Mouse (Mus musculus) heart, embryonic 10.5 days (tissue): ENCODE measurements at regions not wholly inside any gene's neighbourhood (a gene's known extent, or its start where the extent isn't known, plus 50 kb on each side); places are given as distances from the start of the nearest gene placed in this dataset.
"Not testable (repeated sequence)": the region's sequence is repeated elsewhere in the genome, so short reads cannot be mapped to it uniquely, and the experiment has no call there.

ENCODE experiments used
- DNase-seq: peaks from one replicate; pipeline ENCODE4 v3.0.0-alpha.2; 2017; ENCODE audit warnings: low spot score
- H3K27ac ChIP-seq: fragments of 300-500 bp; sonication (generic); 2 replicates; pipeline ENCODE4 v1.5.1; 2016; ENCODE audit warnings: mild to moderate bottlenecking
- H3K27me3 ChIP-seq: fragments of 300-500 bp; sonication (generic); 2 replicates; pipeline ENCODE4 v1.6.1; 2016; ENCODE audit warnings: mild to moderate bottlenecking; ENCODE audit not compliant: poor library complexity, insufficient read depth, severe bottlenecking
- H3K36me3 ChIP-seq: fragments of 300-500 bp; sonication (generic); 2 replicates; pipeline ENCODE4 v1.6.1; 2016; ENCODE audit warnings: mild to moderate bottlenecking, moderate library complexity
- H3K4me1 ChIP-seq: fragments of 300-500 bp; sonication (generic); 2 replicates; pipeline ENCODE4 v1.6.1; 2016; ENCODE audit warnings: mild to moderate bottlenecking
- H3K4me3 ChIP-seq: fragments of 300-500 bp; sonication (generic); 2 replicates; pipeline ENCODE4 v1.5.1; 2016; ENCODE audit warnings: mild to moderate bottlenecking, moderate library complexity
- H3K9me3 ChIP-seq: fragments of 300-500 bp; sonication (generic); 2 replicates; pipeline ENCODE4 v1.6.1; 2016; ENCODE audit warnings: mild to moderate bottlenecking, moderate library complexity
- WGBS: fragments of 180-500 bp; shearing (Covaris S2); methylation state at CpG from one replicate; pipeline ENCODE4 v1.1.7; 2016; 5-methylcytosine and 5-hydroxymethylcytosine counted together

- 69% methylated on average over 3 of the region's 3 CpGs for WGBS
Observed at GRCm38 (mm10) chr12:36974432-36975094, 133.8 kb upstream of the Meox2 start.

GRCm38 (mm10) chr12:36977141-36977540 lies 131.2 kb upstream of the Meox2 start:
- Histone ChIP-seq H3K27me3 (no peaks in the 10 kb centered on the region), H3K4me3 (no peak overlapping the region), H3K9me3 (no peaks in the 10 kb centered on the region), H3K27ac (no peak overlapping the region), H3K4me1 (no peaks in the 10 kb centered on the region), H3K36me3 (no peaks in the 10 kb centered on the region)
- no peak for DNase-seq
- WGBS: 66% methylated on average over 3 of the region's 3 CpGs

More at GRCm38 (mm10) chr12:36974432-36975094, 133.8 kb upstream of the Meox2 start:
- Histone ChIP-seq H3K36me3 (no peaks in the 10 kb centered on the region), H3K27ac (no peak overlapping the region), H3K4me1 (no peaks in the 10 kb centered on the region), H3K9me3 (no peaks in the 10 kb centered on the region), H3K27me3 (no peaks in the 10 kb centered on the region), H3K4me3 (no peak overlapping the region)
- no peak for DNase-seq

GRCm38 (mm10) chr12:36991135-36991534 lies 117.2 kb upstream of the Meox2 start:
- Histone ChIP-seq H3K27ac (no peak overlapping the region), H3K4me3 (no peak overlapping the region), H3K9me3 (no peaks in the 10 kb centered on the region), H3K27me3 (no peaks in the 10 kb centered on the region), H3K36me3 (no peaks in the 10 kb centered on the region), H3K4me1 (no peaks in the 10 kb centered on the region)
- 80% methylated on average over 4 of the region's 4 CpGs for WGBS
- DNase-seq: no peak

GRCm38 (mm10) chr12:36991970-36992369 lies 116.4 kb upstream of the Meox2 start:
- Histone ChIP-seq H3K36me3 (no peaks in the 10 kb centered on the region), H3K4me1 (no peaks in the 10 kb centered on the region), H3K27ac (no peak overlapping the region), H3K27me3 (no peaks in the 10 kb centered on the region), H3K4me3 (no peak overlapping the region), H3K9me3 (no peaks in the 10 kb centered on the region)
- no peak for DNase-seq
- WGBS: 77% methylated on average over 4 of the region's 4 CpGs

GRCm38 (mm10) chr12:37001401-37001800 lies 106.9 kb upstream of the Meox2 start:
- no peak for DNase-seq
- no peak overlapping the region for H3K4me3 ChIP-seq

GRCm38 (mm10) chr12:37005262-37005661 lies 103.1 kb upstream of the Meox2 start:
- no peak overlapping the region for H3K27ac ChIP-seq
- no peak overlapping the region for H3K4me3 ChIP-seq
- no peaks in the 10 kb centered on the region for H3K36me3 ChIP-seq
- 73% methylated on average over 1 of the region's 1 CpGs for WGBS
- no peaks in the 10 kb centered on the region for H3K27me3 ChIP-seq
- no peaks in the 10 kb centered on the region for H3K9me3 ChIP-seq
- no peaks in the 10 kb centered on the region for H3K4me1 ChIP-seq
- DNase-seq: no peak

More at GRCm38 (mm10) chr12:37001401-37001800, 106.9 kb upstream of the Meox2 start:
- Histone ChIP-seq H3K9me3 (no peaks in the 10 kb centered on the region), H3K27me3 (no peaks in the 10 kb centered on the region), H3K36me3 (no peaks in the 10 kb centered on the region), H3K4me1 (no peaks in the 10 kb centered on the region), H3K27ac (no peak overlapping the region)
- WGBS: 59% methylated on average over 3 of the region's 3 CpGs

- no peak overlapping the region for H3K27ac ChIP-seq
- DNase-seq: no peak
- H3K4me1 ChIP-seq: no peaks in the 10 kb centered on the region
- H3K9me3 ChIP-seq: no peaks in the 10 kb centered on the region
- 83% methylated on average over 1 of the region's 1 CpGs for WGBS
- no peaks in the 10 kb centered on the region for H3K27me3 ChIP-seq
- no peak overlapping the region for H3K4me3 ChIP-seq
- H3K36me3 ChIP-seq: no peaks in the 10 kb centered on the region
Observed at GRCm38 (mm10) chr12:37010306-37010705, 98.0 kb upstream of the Meox2 start.

GRCm38 (mm10) chr12:37014401-37014800 lies 93.9 kb upstream of the Meox2 start:
- WGBS: 81% methylated on average over 4 of the region's 4 CpGs
- no peaks in the 10 kb centered on the region for H3K36me3 ChIP-seq
- DNase-seq: no peak
- no peak overlapping the region for H3K27ac ChIP-seq
- H3K9me3 ChIP-seq: no peaks in the 10 kb centered on the region
- H3K4me3 ChIP-seq: no peak overlapping the region
- H3K27me3 ChIP-seq: no peaks in the 10 kb centered on the region
- H3K4me1 ChIP-seq: no peaks in the 10 kb centered on the region

GRCm38 (mm10) chr12:37014945-37015344 lies 93.4 kb upstream of the Meox2 start:
- not testable (repeated sequence) for H3K36me3 ChIP-seq, H3K4me1 ChIP-seq, DNase-seq, H3K27me3 ChIP-seq, H3K27ac ChIP-seq, H3K9me3 ChIP-seq, H3K4me3 ChIP-seq
- 85% methylated on average over 7 of the region's 7 CpGs for WGBS

GRCm38 (mm10) chr12:37015474-37016248 lies 92.7 kb upstream of the Meox2 start:
- Histone ChIP-seq H3K9me3 (no peaks in the 10 kb centered on the region), H3K4me1 (no peaks in the 10 kb centered on the region), H3K27ac (no peak overlapping the region), H3K27me3 (no peaks in the 10 kb centered on the region), H3K36me3 (no peaks in the 10 kb centered on the region), H3K4me3 (no peak overlapping the region)
- DNase-seq: no peak
- WGBS: 67% methylated on average over 4 of the region's 4 CpGs

- 68% methylated on average over 3 of the region's 3 CpGs for WGBS
- Histone ChIP-seq H3K36me3 (no peaks in the 10 kb centered on the region), H3K27me3 (no peaks in the 10 kb centered on the region), H3K9me3 (no peaks in the 10 kb centered on the region), H3K4me1 (no peaks in the 10 kb centered on the region), H3K4me3 (no peak overlapping the region), H3K27ac (no peak overlapping the region)
- DNase-seq: no peak
Observed at GRCm38 (mm10) chr12:37047191-37047590, 61.1 kb upstream of the Meox2 start.

- DNase-seq: no peak
- Histone ChIP-seq H3K27me3 (no peaks in the 10 kb centered on the region), H3K4me1 (no peaks in the 10 kb centered on the region), H3K36me3 (no peaks in the 10 kb centered on the region), H3K4me3 (no peak overlapping the region), H3K9me3 (no peaks in the 10 kb centered on the region), H3K27ac (no peak overlapping the region)
- WGBS: 49% methylated on average over 1 of the region's 1 CpGs
Observed at GRCm38 (mm10) chr12:37050596-37050995, 57.7 kb upstream of the Meox2 start.

- 78% methylated on average over 3 of the region's 3 CpGs for WGBS
- no peak for DNase-seq
- no peaks in the 10 kb centered on the region for H3K27me3 ChIP-seq
Observed at GRCm38 (mm10) chr12:37057411-37057810, 50.9 kb upstream of the Meox2 start.

More at GRCm38 (mm10) chr12:37057411-37057810, 50.9 kb upstream of the Meox2 start:
- no peak overlapping the region for H3K4me3 ChIP-seq
- no peaks in the 10 kb centered on the region for H3K4me1 ChIP-seq
- H3K36me3 ChIP-seq: no peaks in the 10 kb centered on the region
- no peaks in the 10 kb centered on the region for H3K9me3 ChIP-seq
- no peak overlapping the region for H3K27ac ChIP-seq
